Mouse (Mus musculus): Measurements from ENCODE around the gene Btrc.
"Not testable (repeated sequence)": the region's sequence is repeated elsewhere in the genome, so short reads cannot be mapped to it uniquely, and the experiment has no call there.

Btrc gene

DNA sequence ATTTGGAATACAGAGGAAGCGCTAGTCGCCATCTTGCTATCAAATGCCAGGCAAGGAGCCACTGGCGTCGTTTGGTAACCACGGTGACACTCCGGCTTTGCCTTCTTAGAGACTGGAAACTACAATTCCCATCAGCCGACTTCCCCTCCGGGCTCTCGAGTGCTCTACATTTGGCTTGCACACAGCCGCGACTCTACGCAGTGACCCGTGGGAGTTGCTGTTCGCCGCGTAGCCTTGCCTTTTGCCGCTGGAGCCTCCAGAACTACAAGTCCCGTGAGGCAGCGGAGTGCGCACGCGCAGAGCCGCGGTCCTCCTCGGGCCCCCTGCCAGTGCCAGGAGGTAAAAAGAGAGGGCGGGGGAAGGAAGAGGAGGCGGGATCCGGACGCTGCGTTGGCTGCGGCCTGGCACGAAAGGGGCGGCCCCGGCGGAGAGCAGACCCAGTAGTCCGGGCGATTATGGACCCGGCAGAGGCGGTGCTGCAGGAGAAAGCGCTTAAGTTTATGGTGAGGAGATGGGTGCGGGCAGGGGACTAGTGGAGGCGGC lies at the start of gene Btrc:
TSS of gene Btrc (plus strand) at position 351 of the 543 bp plus-strand sequence.
- in situ Hi-C loops (cut with MboI; ENCODE audit: unreplicated experiment in 2 of 2), result loop anchor here in 1 of 2 experiments (10.0 kb wide), 1 partner anchor 181 kb away; no protein-coding TSS in a partner anchor

DNA sequence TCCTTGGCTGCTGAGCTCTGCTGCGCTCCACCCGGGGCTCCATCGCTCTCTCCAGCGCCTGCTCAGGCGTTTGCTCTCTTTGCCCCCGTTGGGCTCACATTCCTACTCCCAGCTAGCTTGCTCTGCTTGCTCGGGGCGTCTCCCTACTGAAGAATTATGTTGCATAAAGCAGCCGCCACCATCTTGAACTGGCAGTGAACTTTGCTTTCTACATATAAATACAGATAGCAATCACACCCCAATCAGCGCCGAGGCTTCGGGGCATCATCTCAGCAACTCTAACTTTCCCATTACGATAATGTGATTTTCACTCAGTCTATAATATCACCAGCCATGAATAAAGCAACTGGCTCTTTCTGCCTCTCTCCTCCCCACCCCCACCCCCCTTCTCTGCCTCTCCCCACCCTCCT lies 46.1 kb upstream of the Btrc start:
- in situ Hi-C loops (cut with MboI; ENCODE audit: unreplicated experiment in 2 of 2), result no loop called here

DNA sequence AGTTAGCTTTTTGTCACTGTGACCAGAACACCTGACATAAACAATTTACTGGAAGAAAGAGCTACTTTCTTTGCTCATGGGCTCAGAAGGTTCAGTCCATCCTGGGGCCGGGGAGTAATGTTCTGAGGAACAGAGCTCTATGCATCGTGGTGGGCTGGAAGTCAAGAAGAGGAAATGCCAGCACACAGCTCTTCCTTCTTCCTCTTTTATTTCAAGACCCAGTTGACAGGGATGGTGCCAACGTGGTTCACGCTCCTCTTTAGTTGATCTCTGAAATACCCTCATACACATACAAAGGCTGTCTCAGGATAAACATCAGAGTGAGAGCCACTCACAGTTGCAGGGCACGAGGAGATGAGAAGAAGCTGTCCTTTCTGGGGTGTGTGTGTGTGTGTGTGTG lies 42.5 kb upstream of the Btrc start:
- in situ Hi-C loops (cut with MboI; ENCODE audit: unreplicated experiment in 2 of 2), result no loop called here

- in situ Hi-C loops (cut with MboI; ENCODE audit: unreplicated experiment in 2 of 2), result no loop called here
Measured at GRCm38 (mm10) chr19:45329039-45329438, 34.5 kb upstream of the Btrc start.

DNA sequence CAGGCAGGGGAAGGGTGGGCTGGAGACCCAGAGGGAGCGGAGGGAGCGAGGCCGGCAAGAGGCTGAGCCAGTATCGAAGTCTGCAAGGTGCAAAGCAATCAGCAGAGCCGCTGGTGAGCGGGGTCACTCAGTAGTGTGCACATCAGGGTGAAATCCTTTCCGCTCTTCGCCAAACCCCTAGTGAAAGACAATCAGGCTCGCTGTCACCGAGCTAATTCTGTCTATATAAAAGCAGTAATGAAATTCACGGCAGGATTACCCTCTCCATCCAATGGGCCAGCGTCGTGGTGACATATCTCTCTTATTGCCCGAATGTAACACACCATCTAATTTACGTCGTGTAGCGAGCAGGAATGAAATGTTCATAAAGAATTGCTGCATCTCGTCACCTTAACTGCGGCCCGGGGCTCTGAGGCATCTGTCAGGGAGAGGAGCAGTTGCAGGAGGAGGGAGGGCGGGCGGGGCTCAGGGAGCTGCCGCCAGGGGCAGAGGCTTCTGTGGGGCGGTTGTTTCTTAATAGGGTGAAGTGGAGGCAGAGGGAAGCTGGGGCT lies 33.7 kb upstream of the Btrc start:
- in situ Hi-C loops (cut with MboI; ENCODE audit: unreplicated experiment in 2 of 2), result no loop called here

GRCm38 (mm10) chr19:45336718-45337117 lies 26.8 kb upstream of the Btrc start:
- in situ Hi-C loops (cut with MboI; ENCODE audit: unreplicated experiment in 2 of 2), result no loop called here

GRCm38 (mm10) chr19:45338182-45338581 lies 25.4 kb upstream of the Btrc start:
- in situ Hi-C loops (cut with MboI; ENCODE audit: unreplicated experiment in 2 of 2), result no loop called here

DNA sequence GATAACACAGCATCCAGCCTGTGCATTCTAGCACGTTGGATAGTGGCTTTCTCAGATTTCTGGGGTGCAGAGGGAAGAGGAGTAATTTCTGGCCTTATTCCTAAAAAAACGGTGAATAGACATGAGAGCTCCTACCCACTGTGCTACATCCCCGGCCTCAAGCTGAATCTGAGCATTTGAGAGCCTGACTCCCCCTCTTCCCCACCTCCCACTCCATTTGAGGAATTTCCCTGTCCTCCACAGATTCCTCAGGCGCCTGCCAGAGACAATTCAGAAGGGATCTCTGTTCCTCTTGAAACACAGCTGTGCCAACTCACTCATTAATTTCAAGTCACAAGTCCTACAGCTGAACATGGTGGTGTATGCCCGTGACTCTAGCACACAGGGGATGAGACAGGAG lies 19.6 kb upstream of the Btrc start:
- in situ Hi-C loops (cut with MboI; ENCODE audit: unreplicated experiment in 2 of 2), result no loop called here

DNA sequence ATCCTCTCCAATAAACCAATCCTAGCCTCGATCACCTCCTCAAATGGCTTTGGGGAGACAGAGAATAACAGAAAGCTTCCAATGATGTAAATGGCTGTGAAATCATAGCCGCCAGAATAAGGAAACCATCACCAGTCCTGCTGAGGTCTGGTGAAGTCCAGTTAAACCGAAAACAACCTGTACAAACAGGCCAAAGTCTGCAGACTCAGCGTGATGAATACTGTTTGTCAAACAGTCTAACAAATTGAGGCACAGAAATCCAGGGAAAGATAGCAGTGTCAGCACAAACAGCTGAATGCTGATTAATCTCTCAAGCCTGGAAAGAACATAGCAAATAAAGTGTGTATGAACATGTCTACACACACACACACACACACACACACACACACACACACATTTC lies 15.3 kb upstream of the Btrc start:
- in situ Hi-C loops (cut with MboI; ENCODE audit: unreplicated experiment in 2 of 2), result no loop called here

GRCm38 (mm10) chr19:45350456-45350855 lies 13.1 kb upstream of the Btrc start:
- in situ Hi-C loops (cut with MboI; ENCODE audit: unreplicated experiment in 2 of 2), result no loop called here

GRCm38 (mm10) chr19:45352706-45353105 lies 10.8 kb upstream of the Btrc start:
- in situ Hi-C loops (cut with MboI; ENCODE audit: unreplicated experiment in 2 of 2), result not testable (repeated sequence)

- in situ Hi-C loops (cut with MboI; ENCODE audit: unreplicated experiment in 2 of 2), result no loop called here
Measured at GRCm38 (mm10) chr19:45355678-45356077, 7.9 kb upstream of the Btrc start.

GRCm38 (mm10) chr19:45356868-45357267 lies 6.7 kb upstream of the Btrc start:
- in situ Hi-C loops (cut with MboI; ENCODE audit: unreplicated experiment in 2 of 2), result not testable (repeated sequence)

DNA sequence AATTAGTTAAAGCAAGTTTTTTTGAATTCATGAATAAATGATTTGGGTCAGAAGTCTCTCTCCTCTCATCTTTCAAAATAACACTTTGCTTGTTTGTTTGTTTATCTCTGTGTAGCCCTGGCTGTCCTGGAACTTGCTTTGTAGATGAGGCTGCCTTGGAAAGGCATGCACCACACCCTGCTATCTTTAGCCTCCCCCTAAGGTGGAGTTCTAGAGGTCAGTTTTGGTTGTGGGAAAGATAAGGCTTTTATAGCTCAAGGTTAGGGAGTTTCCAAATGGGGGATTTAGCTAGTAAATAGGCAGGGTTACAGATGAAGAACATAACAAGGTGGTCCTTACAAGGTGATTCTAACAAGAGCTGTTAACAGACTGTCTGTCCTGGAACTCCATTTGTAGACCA lies 3.0 kb upstream of the Btrc start:
- in situ Hi-C loops (cut with MboI; ENCODE audit: unreplicated experiment in 2 of 2), result loop anchor here in 1 of 2 experiments (10.0 kb wide), 1 partner anchor 184 kb away; no protein-coding TSS in a partner anchor

GRCm38 (mm10) chr19:45363933-45364391 lies 428 bp downstream of the Btrc start:
- in situ Hi-C loops (cut with MboI; ENCODE audit: unreplicated experiment in 2 of 2), result loop anchor here in 1 of 2 experiments (10.0 kb wide), 1 partner anchor 181 kb away; no protein-coding TSS in a partner anchor

- in situ Hi-C loops (cut with MboI; ENCODE audit: unreplicated experiment in 2 of 2), result loop anchor here in 1 of 2 experiments (10.0 kb wide), 1 partner anchor 178 kb away; no protein-coding TSS in a partner anchor
Measured at GRCm38 (mm10) chr19:45366651-45367050, 3.1 kb downstream of the Btrc start.

GRCm38 (mm10) chr19:45384815-45385214 lies 21.3 kb downstream of the Btrc start:
- in situ Hi-C loops (cut with MboI; ENCODE audit: unreplicated experiment in 2 of 2), result not testable (repeated sequence)

DNA sequence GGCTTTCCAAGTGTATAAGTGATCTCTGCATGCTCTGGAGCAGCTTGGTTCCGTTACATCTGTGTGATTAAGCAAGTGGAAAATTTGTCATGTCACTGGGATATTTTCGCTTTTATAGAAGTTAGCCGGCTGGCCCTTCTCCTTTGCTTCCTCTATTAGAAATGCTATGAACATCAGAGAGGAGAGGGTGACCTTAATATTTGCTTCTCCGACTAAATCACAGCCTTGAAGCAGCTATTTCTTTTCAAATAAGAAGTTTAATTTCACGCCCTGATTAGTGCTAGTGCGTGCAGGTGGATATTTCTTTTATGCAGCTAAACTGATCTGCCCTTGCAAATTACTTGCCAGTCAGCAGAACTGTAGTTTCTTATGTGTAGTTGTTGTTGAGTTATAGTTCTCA lies 25.0 kb downstream of the Btrc start:
- in situ Hi-C loops (cut with MboI; ENCODE audit: unreplicated experiment in 2 of 2), result no loop called here

GRCm38 (mm10) chr19:45394078-45394477 lies 30.5 kb downstream of the Btrc start:
- in situ Hi-C loops (cut with MboI; ENCODE audit: unreplicated experiment in 2 of 2), result no loop called here

DNA sequence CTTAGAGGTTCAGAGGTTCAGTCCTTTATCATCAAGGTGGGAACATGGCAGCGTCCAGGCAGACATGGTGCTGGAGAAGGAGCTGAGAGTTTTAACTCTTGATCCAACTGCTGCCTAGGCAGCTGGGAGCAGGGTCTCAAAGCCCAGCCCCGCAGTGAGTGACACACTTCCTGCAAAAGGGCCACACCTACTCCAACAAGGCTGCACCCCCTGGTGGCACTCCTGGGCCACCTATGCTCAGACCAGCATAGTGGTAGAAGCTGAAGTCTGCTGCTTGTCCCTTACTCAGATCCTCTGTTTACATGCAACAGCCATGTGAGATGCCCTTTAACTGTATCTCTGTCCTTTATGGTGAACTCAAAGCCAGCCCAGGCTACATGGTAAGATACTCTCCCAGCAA lies 47.5 kb downstream of the Btrc start:
- in situ Hi-C loops (cut with MboI; ENCODE audit: unreplicated experiment in 2 of 2), result no loop called here

DNA sequence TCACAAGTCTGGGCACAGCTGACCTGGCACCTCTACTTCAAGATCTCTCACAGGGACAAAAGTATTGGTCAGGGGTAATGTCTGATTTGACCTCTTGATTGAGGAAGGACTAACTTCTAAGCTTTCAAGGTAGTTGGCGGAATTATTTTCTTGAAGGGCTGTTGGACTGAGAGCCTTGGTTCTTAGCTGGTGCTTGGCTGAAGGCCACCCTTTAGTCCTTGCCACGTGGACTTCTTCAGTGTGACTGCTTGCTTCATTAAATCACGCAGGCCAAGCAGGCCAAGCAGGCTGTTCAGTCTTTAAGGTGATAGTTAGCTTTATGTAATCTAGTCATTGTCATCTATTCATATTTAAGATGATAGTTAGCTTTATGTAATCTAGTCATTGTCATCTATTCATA lies 49.2 kb downstream of the Btrc start:
- in situ Hi-C loops (cut with MboI; ENCODE audit: unreplicated experiment in 2 of 2), result no loop called here

GRCm38 (mm10) chr19:45413966-45414365 lies 50.4 kb downstream of the Btrc start:
- in situ Hi-C loops (cut with MboI; ENCODE audit: unreplicated experiment in 2 of 2), result no loop called here
